Mouse (Mus musculus) erythroblast, embryonic 14.5 days (primary cell): ENCODE measurements around the gene Abhd14b. TPM values are rescaled to one million over a fixed set of nuclear protein-coding genes. Genes with fewer than 3 reads are reported as not detected.

Experiments
- H3K27me3 ChIP-seq: 2 replicates; pipeline ENCODE4 v1.6.1; 2012; ENCODE audit warnings: inconsistent platforms; ENCODE audit not compliant: control insufficient read depth
- H3K36me3 ChIP-seq: 2 replicates; pipeline ENCODE4 v1.6.1; 2012; ENCODE audit warnings: mild to moderate bottlenecking, inconsistent platforms; ENCODE audit not compliant: control insufficient read depth
- H3K4me1 ChIP-seq: 2 replicates; pipeline ENCODE4 v1.6.1; 2012; ENCODE audit warnings: inconsistent platforms; ENCODE audit not compliant: control insufficient read depth
- H3K4me3 ChIP-seq: replicated peaks from 2 replicates; pipeline ENCODE3; 2012; ENCODE audit warnings: moderate library complexity, mild to moderate bottlenecking, inconsistent platforms
- H3K9me3 ChIP-seq: 2 replicates; pipeline ENCODE4 v1.6.1; 2012; ENCODE audit warnings: low read length, inconsistent platforms, mixed read lengths; ENCODE audit not compliant: control insufficient read depth
- GATA1 ChIP-seq: IDR thresholded peaks from 2 replicates; pipeline ENCODE4 v1.6.1; 2012; ENCODE audit warnings: low read length, inconsistent platforms, mixed read lengths
- TAL1 ChIP-seq: IDR thresholded peaks from 3 replicates; pipeline ENCODE4 v1.6.1; 2012; ENCODE audit warnings: low read length, inconsistent platforms, mixed read lengths
- polyA plus RNA-seq: library from polyadenylated mRNA; stranded (reverse); fragments of >175 nt; gene quantifications from 2 replicates; pipeline ENCODE4 v1.2.3, GENCODE M21; 2012

The Abhd14b gene
- polyA plus RNA-seq, 1 experiment = not detected

GRCm38 (mm10) chr9:106476002-106476923, 29.0 kb downstream of the Abhd14b start:
- H3K36me3 ChIP-seq = peaks cover 20% of the 10 kb centered on the region
- no peaks in the 10 kb centered on the region for H3K9me3 ChIP-seq
- no peaks in the 10 kb centered on the region for H3K27me3 ChIP-seq
- TF ChIP-seq GATA1 (no peak), TAL1 (no peak)
- H3K4me1 ChIP-seq = peaks cover 46% of the 10 kb centered on the region
- peak overlapping the region; percentile 69 for H3K4me3 ChIP-seq

GRCm38 (mm10) chr9:106476924-106477484, 29.7 kb downstream of the Abhd14b start, which contains the start of gene Parp3:
Gene Parp3 (minus strand): TSS chr9:106476949.
- TF ChIP-seq GATA1 = no peak
- TF ChIP-seq TAL1 = no peak
- H3K4me1 ChIP-seq = peaks cover 46% of the 10 kb centered on the region

GRCm38 (mm10) chr9:106477649-106478048, 30.4 kb downstream of the Abhd14b start:
- no peaks in the 10 kb centered on the region for H3K27me3 ChIP-seq
- H3K4me3 ChIP-seq = peak overlapping the region; percentile 69
- no peaks in the 10 kb centered on the region for H3K9me3 ChIP-seq
- H3K36me3 ChIP-seq = peaks cover 27% of the 10 kb centered on the region
- TF ChIP-seq GATA1 = no peak
- no peak for TF ChIP-seq TAL1
- H3K4me1 ChIP-seq = peaks cover 46% of the 10 kb centered on the region

More at GRCm38 (mm10) chr9:106476924-106477484, 29.7 kb downstream of the Abhd14b start, which contains the start of gene Parp3:
- Histone ChIP-seq H3K9me3 (no peaks in the 10 kb centered on the region), H3K36me3 (peaks cover 25% of the 10 kb centered on the region), H3K27me3 (no peaks in the 10 kb centered on the region), H3K4me3 (peak within 1 kb of the TSS; percentile 69)

- peaks cover 46% of the 10 kb centered on the region for H3K4me1 ChIP-seq
- TF ChIP-seq TAL1 (no peak), GATA1 (no peak)
Measured at GRCm38 (mm10) chr9:106478101-106478500, 30.8 kb downstream of the Abhd14b start.

GRCm38 (mm10) chr9:106480541-106480940, 33.3 kb downstream of the Abhd14b start:
- no peak for TF ChIP-seq TAL1
- no peak for TF ChIP-seq GATA1
- peaks cover 56% of the 10 kb centered on the region for H3K36me3 ChIP-seq
- peaks cover 31% of the 10 kb centered on the region for H3K4me1 ChIP-seq
- H3K9me3 ChIP-seq = no peaks in the 10 kb centered on the region
- no peaks in the 10 kb centered on the region for H3K27me3 ChIP-seq
- no peak overlapping the region for H3K4me3 ChIP-seq

More at GRCm38 (mm10) chr9:106478101-106478500, 30.8 kb downstream of the Abhd14b start:
- H3K27me3 ChIP-seq = no peaks in the 10 kb centered on the region
- no peaks in the 10 kb centered on the region for H3K9me3 ChIP-seq
- peak overlapping the region; percentile 69 for H3K4me3 ChIP-seq
- H3K36me3 ChIP-seq = peaks cover 32% of the 10 kb centered on the region

- Histone ChIP-seq H3K4me1 (peaks cover 25% of the 10 kb centered on the region), H3K9me3 (no peaks in the 10 kb centered on the region), H3K27me3 (no peaks in the 10 kb centered on the region), H3K36me3 (peaks cover 61% of the 10 kb centered on the region), H3K4me3 (no peak overlapping the region)
- TF ChIP-seq TAL1 (no peak), GATA1 (no peak)
Measured at GRCm38 (mm10) chr9:106481075-106481474, 33.8 kb downstream of the Abhd14b start.

- TF ChIP-seq GATA1 (no peak), TAL1 (no peak)
- no peak overlapping the region for H3K4me3 ChIP-seq
- peaks cover 61% of the 10 kb centered on the region for H3K36me3 ChIP-seq
- peaks cover 19% of the 10 kb centered on the region for H3K4me1 ChIP-seq
- H3K27me3 ChIP-seq = no peaks in the 10 kb centered on the region
- H3K9me3 ChIP-seq = no peaks in the 10 kb centered on the region
Measured at GRCm38 (mm10) chr9:106481676-106482075, 34.4 kb downstream of the Abhd14b start.

- Histone ChIP-seq H3K4me1 (peaks cover 9% of the 10 kb centered on the region), H3K36me3 (peaks cover 61% of the 10 kb centered on the region), H3K4me3 (no peak overlapping the region), H3K9me3 (no peaks in the 10 kb centered on the region), H3K27me3 (no peaks in the 10 kb centered on the region)
- no peak for TF ChIP-seq GATA1
- no peak for TF ChIP-seq TAL1
Measured at GRCm38 (mm10) chr9:106482578-106483115, 35.4 kb downstream of the Abhd14b start.

GRCm38 (mm10) chr9:106483136-106483535, 35.9 kb downstream of the Abhd14b start:
- H3K36me3 ChIP-seq = peaks cover 61% of the 10 kb centered on the region
- no peak for TF ChIP-seq TAL1
- no peak for TF ChIP-seq GATA1

More at GRCm38 (mm10) chr9:106483136-106483535, 35.9 kb downstream of the Abhd14b start:
- no peak overlapping the region for H3K4me3 ChIP-seq
- H3K4me1 ChIP-seq = peaks cover 5% of the 10 kb centered on the region
- H3K9me3 ChIP-seq = no peaks in the 10 kb centered on the region
- no peaks in the 10 kb centered on the region for H3K27me3 ChIP-seq
